Mouse (Mus musculus): ENCODE data around the gene Bag2.

DNA sequence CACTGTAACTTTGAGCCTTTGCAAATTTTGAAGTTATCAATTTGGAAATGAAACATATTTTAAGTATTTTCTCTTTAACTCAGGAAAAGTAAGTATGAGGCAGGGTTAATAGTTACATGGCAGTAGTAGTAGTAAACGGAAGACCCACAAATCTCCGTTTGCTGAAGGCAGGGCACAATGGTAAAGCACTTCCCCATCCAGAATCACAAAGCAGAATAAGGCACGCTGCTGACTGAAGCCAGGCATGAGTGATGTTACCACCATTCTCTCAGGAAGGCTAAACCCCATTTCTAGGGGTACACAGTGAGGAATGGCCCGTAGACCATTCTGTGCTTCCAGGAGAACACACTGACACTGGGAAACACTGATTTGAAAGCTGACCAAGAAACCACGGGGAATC is 30.5 kb upstream of the Bag2 start:
- TF ChIP-seq TAL1 (conservative IDR thresholded peaks at IDR 0.05; ENCODE audit: low read depth, low read length) (no peak), POLR2AphosphoS5 (IDR thresholded peaks at IDR 0.05; ENCODE audit: insufficient replicate concordance, low read depth, low read length) (no peak), GATA1 (IDR thresholded peaks at IDR 0.05; ENCODE audit: borderline replicate concordance, low read length) (no peak), CTCF (IDR thresholded peaks at IDR 0.05; ENCODE audit: low read depth, low read length) (no peak), GATA2 (IDR thresholded peaks at IDR 0.05; ENCODE audit: borderline replicate concordance, low read depth, low read length) (no peak)

All from G1E (cell line).